In genomic region chr6:135441126-135441871, GRCm38 (mm10) we compare ENCODE assay signal across 11 mouse cellular contexts.
DNase-seq lines count a peak whose midpoint lies in the region; ATAC-seq and TF ChIP-seq lines count a peak whose summit lies in the region.
"Had no signal": no experiment of that assay in that cellular context is flagged by ENCODE, and none has a peak within 500 bp of the region (broad histone marks: within the 10 kb centered on the region; RNA-seq: fewer than 3 reads in every experiment).

No protein-coding gene starts in this region.

- H3K27ac ChIP-seq in forebrain, embryonic 11.5 days (ENCODE audit: low read depth, low read length) = peak overlapping the region; percentile 7; the same call in 1 of the 2 replicates
- no peak overlapping the region for H3K27ac ChIP-seq in forebrain, embryonic 10.5 days
- H3K27ac ChIP-seq in hindbrain, postnatal 0 days = peak overlapping the region; percentile 66; the same call in 1 of the 2 replicates
- H3K27ac ChIP-seq in limb, embryonic 14.5 days (replicated peaks; ENCODE audit: low read depth, low read length) = no peak overlapping the region
- H3K27ac ChIP-seq: lung, embryonic 15.5 days had no signal

- peaks cover 3% of the 10 kb centered on the region for H3K4me1 ChIP-seq in forebrain, embryonic 11.5 days (replicated peaks; ENCODE audit: control insufficient read depth, insufficient read depth, low read length)
- peaks cover 18% of the 10 kb centered on the region for H3K4me1 ChIP-seq in forebrain, embryonic 10.5 days
- peaks cover 5% of the 10 kb centered on the region for H3K4me1 ChIP-seq in hindbrain, postnatal 0 days (ENCODE audit: insufficient read depth, low read length)
- peaks cover 14% of the 10 kb centered on the region for H3K4me1 ChIP-seq in limb, embryonic 14.5 days (ENCODE audit: control insufficient read depth, insufficient read depth, low read length)

- TF ChIP-seq POLR2A in limb, embryonic 14.5 days (IDR thresholded peaks at IDR 0.05; ENCODE audit: borderline replicate concordance, extremely low read depth, insufficient read depth, insufficient read length) = no peak

- no peaks in the 10 kb centered on the region for H3K36me3 ChIP-seq in forebrain, embryonic 11.5 days (ENCODE audit: control insufficient read depth, insufficient read depth, low read length)
- no peaks in the 10 kb centered on the region for H3K36me3 ChIP-seq in forebrain, embryonic 10.5 days (replicated peaks)
- H3K36me3 ChIP-seq in hindbrain, postnatal 0 days (ENCODE audit: insufficient read depth, low read length) = no peaks in the 10 kb centered on the region
- H3K36me3 ChIP-seq in limb, embryonic 14.5 days (ENCODE audit: control insufficient read depth, insufficient read depth, low read length) = no peaks in the 10 kb centered on the region
- H3K36me3 ChIP-seq: lung, embryonic 15.5 days had no signal

- peak; percentile 52; the same call in 1 of the 2 replicates for ATAC-seq in forebrain, embryonic 11.5 days (replicated peaks; ENCODE audit: low FRiP score)
- ATAC-seq in hindbrain, postnatal 0 days = peak; percentile 43; the same call in 1 of the 2 replicates
- no peak; the same call in 1 of the 2 replicates for ATAC-seq in limb, embryonic 14.5 days (ENCODE audit: low FRiP score, low read depth)
- ATAC-seq in cerebellum, adult (ENCODE audit: insufficient number of reproducible peaks, low FRiP score, low TSS enrichment) = no peak

- no peak for TF ChIP-seq CTCF in hindbrain, postnatal 0 days (IDR thresholded peaks at IDR 0.05; ENCODE audit: low read depth)

- no peak overlapping the region for H3K9ac ChIP-seq in forebrain, embryonic 11.5 days (ENCODE audit: low read length)
- no peak overlapping the region for H3K9ac ChIP-seq in hindbrain, postnatal 0 days (replicated peaks; ENCODE audit: low read length)
- H3K9ac ChIP-seq in limb, embryonic 14.5 days (ENCODE audit: low read depth, low read length, severe bottlenecking) = no peak overlapping the region
- H3K9ac ChIP-seq: lung, embryonic 15.5 days had no signal

- H3K9me3 ChIP-seq in forebrain, embryonic 11.5 days (ENCODE audit: control insufficient read depth, low read length) = no peaks in the 10 kb centered on the region; the same call in 1 of the 2 replicates
- peaks cover 3% of the 10 kb centered on the region; the same call in 1 of the 2 replicates for H3K9me3 ChIP-seq in forebrain, embryonic 10.5 days
- 0 out of 2 replicates have a peak, but pooled peaks cover 4% of the 10 kb centered on the region for H3K9me3 ChIP-seq in hindbrain, postnatal 0 days (ENCODE audit: low read length)
- H3K9me3 ChIP-seq in limb, embryonic 14.5 days (ENCODE audit: control insufficient read depth, low read length) = no peaks in the 10 kb centered on the region
- H3K9me3 ChIP-seq: lung, embryonic 15.5 days had no signal

- H3K4me3 ChIP-seq in forebrain, embryonic 11.5 days (ENCODE audit: low read depth, low read length) = no peak overlapping the region
- H3K4me3 ChIP-seq in forebrain, embryonic 10.5 days = no peak overlapping the region
- H3K4me3 ChIP-seq in hindbrain, postnatal 0 days (ENCODE audit: low read length) = no peak overlapping the region
- H3K4me3 ChIP-seq in limb, embryonic 14.5 days (replicated peaks; ENCODE audit: low read length) = no peak overlapping the region
- H3K4me3 ChIP-seq: lung, embryonic 15.5 days had no signal

- H3K4me2 ChIP-seq in forebrain, embryonic 11.5 days (ENCODE audit: low read depth, low read length, severe bottlenecking) = no peak overlapping the region
- H3K4me2 ChIP-seq in hindbrain, postnatal 0 days (ENCODE audit: low read depth, low read length) = no peak overlapping the region
- H3K4me2 ChIP-seq in limb, embryonic 14.5 days (replicated peaks; ENCODE audit: low read depth, low read length, severe bottlenecking) = no peak overlapping the region
- H3K4me2 ChIP-seq: lung, embryonic 15.5 days had no signal

- no peaks in the 10 kb centered on the region for H3K27me3 ChIP-seq in forebrain, embryonic 11.5 days (ENCODE audit: control insufficient read depth, insufficient read depth, low read length)
- peaks cover 13% of the 10 kb centered on the region; the same call in 1 of the 2 replicates for H3K27me3 ChIP-seq in forebrain, embryonic 10.5 days (ENCODE audit: poor library complexity, severe bottlenecking)
- no peaks in the 10 kb centered on the region for H3K27me3 ChIP-seq in hindbrain, postnatal 0 days (ENCODE audit: insufficient read depth, low read length)
- no peaks in the 10 kb centered on the region for H3K27me3 ChIP-seq in limb, embryonic 14.5 days (ENCODE audit: control insufficient read depth, insufficient read depth, low read length)
- H3K27me3 ChIP-seq: lung, embryonic 15.5 days had no signal

- WGBS in forebrain, embryonic 11.5 days = 74% methylated on average over 11 of the region's 11 CpGs
- WGBS in forebrain, embryonic 10.5 days = 83% methylated on average over 11 of the region's 11 CpGs
- 33% methylated on average over 11 of the region's 11 CpGs for WGBS in hindbrain, postnatal 0 days
- 41% methylated on average over 11 of the region's 11 CpGs for WGBS in limb, embryonic 14.5 days

- DNase-seq in forebrain, embryonic 11.5 days (ENCODE audit: low spot score) = peak; percentile 53
- DNase-seq in forebrain, embryonic 10.5 days (ENCODE audit: extremely low spot score, low spot score) = no peak
- DNase-seq in hindbrain, postnatal 0 days (ENCODE audit: low spot score) = peak; percentile 57
- peak; percentile 15 for DNase-seq in limb, embryonic 14.5 days (ENCODE audit: low spot score)
- DNase-seq in right cerebral cortex, postnatal 4 days = peak; percentile 48
- no peak for DNase-seq in ovary, postnatal 36 days (ENCODE audit: low spot score)
- no peak for DNase-seq in retina, embryonic 14.5 days (ENCODE audit: low spot score)
- DNase-seq: adrenal gland, postnatal 10 days; kidney, adult 18-20 months had no signal

Comparison
In these comparisons a context has a peak if more than half of its experiments do, and no peak if none do; other contexts are left out.
1. DNase-seq: peak in forebrain, embryonic 11.5 days (single experiment), hindbrain, postnatal 0 days (single experiment), limb, embryonic 14.5 days (single experiment) and right cerebral cortex, postnatal 4 days (single experiment); none in forebrain, embryonic 10.5 days (single experiment), ovary, postnatal 36 days (single experiment) and retina, embryonic 14.5 days (single experiment).
2. H3K27ac ChIP-seq: peak in forebrain, embryonic 11.5 days (single experiment) and hindbrain, postnatal 0 days (single experiment); none in forebrain, embryonic 10.5 days (single experiment) and limb, embryonic 14.5 days (single experiment).
3. ATAC-seq: peak in forebrain, embryonic 11.5 days (single experiment) and hindbrain, postnatal 0 days (single experiment); none in limb, embryonic 14.5 days (single experiment) and cerebellum, adult (single experiment).